Mouse (Mus musculus) testis, adult 2 months (tissue): Measurements from ENCODE around the gene Cbx2. TPM values are rescaled to one million over a fixed set of nuclear protein-coding genes. Genes with fewer than 3 reads are reported as not detected.

Experiments
- H3K27ac ChIP-seq: fragments of 200-500 bp; 2 replicates; pipeline ENCODE4 v1.5.1; 2012; ENCODE audit warnings: low read depth, low read length; ENCODE audit not compliant: control insufficient read depth, insufficient read depth
- H3K27me3 ChIP-seq: fragments of 200-500 bp; 2 replicates; pipeline ENCODE4 v1.6.1; 2012; ENCODE audit warnings: mild to moderate bottlenecking, low read length, moderate library complexity; ENCODE audit not compliant: control insufficient read depth, insufficient read depth
- H3K36me3 ChIP-seq: fragments of 200-500 bp; 2 replicates; pipeline ENCODE4 v1.6.1; 2012; ENCODE audit warnings: mild to moderate bottlenecking, low read length; ENCODE audit not compliant: control insufficient read depth, insufficient read depth
- H3K4me1 ChIP-seq: fragments of 200-500 bp; 2 replicates; pipeline ENCODE4 v1.6.1; 2012; ENCODE audit warnings: low read length; ENCODE audit not compliant: control insufficient read depth, insufficient read depth
- H3K4me3 ChIP-seq: fragments of 200-500 bp; 2 replicates; pipeline ENCODE4 v1.5.1; 2012; ENCODE audit warnings: low read depth, mild to moderate bottlenecking, low read length, moderate library complexity, mixed read lengths; ENCODE audit not compliant: control insufficient read depth
- CTCF ChIP-seq: fragments of 200-500 bp; IDR thresholded peaks from 2 replicates; pipeline ENCODE4 v1.5.1; 2012; ENCODE audit warnings: low read depth, mild to moderate bottlenecking, inconsistent platforms, low read length, moderate library complexity; ENCODE audit not compliant: control insufficient read depth, insufficient read depth, insufficient replicate concordance
- POLR2A ChIP-seq: fragments of 200-500 bp; IDR thresholded peaks from 2 replicates; pipeline ENCODE4 v1.6.1; 2012; ENCODE audit warnings: low read depth, mild to moderate bottlenecking, inconsistent platforms, low read length, moderate library complexity; ENCODE audit not compliant: control insufficient read depth
- polyA plus RNA-seq: library from polyadenylated mRNA; depleted of rRNA; stranded (reverse); fragments of >200 nt; gene quantifications from 2 replicates; pipeline ENCODE4 v1.2.3, GENCODE M21; 2012

Cbx2 gene
- polyA plus RNA-seq, 1 experiment, result 2.3 TPM

DNA sequence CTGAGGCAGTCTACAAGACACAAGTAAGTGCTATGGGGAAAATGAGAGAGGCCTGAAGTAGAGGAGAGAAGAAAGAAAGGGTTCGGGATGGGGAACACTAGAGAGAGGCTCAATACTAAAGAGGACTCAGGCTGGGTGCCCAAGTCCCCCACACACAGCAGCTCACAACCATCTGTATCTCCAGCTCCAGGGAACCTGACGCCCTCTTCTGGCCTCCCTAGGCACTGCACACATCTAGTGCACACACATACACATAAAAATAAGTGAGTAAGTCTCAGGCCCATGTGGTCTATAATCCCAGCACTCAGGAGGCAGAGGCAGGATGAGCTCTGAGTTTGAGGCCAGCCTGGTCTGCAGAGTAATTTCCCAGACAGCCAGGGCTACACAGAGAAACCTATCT is 21.9 kb upstream of the Cbx2 start:
- Histone ChIP-seq H3K4me3 (no peak overlapping the region), H3K27me3 (no peaks in the 10 kb centered on the region), H3K4me1 (peaks cover 19% of the 10 kb centered on the region), H3K36me3 (no peaks in the 10 kb centered on the region), H3K27ac (no peak overlapping the region)
- TF ChIP-seq CTCF, result peak; percentile 49; the same call in 1 of the 2 replicates
- TF ChIP-seq POLR2A, result no peak

DNA sequence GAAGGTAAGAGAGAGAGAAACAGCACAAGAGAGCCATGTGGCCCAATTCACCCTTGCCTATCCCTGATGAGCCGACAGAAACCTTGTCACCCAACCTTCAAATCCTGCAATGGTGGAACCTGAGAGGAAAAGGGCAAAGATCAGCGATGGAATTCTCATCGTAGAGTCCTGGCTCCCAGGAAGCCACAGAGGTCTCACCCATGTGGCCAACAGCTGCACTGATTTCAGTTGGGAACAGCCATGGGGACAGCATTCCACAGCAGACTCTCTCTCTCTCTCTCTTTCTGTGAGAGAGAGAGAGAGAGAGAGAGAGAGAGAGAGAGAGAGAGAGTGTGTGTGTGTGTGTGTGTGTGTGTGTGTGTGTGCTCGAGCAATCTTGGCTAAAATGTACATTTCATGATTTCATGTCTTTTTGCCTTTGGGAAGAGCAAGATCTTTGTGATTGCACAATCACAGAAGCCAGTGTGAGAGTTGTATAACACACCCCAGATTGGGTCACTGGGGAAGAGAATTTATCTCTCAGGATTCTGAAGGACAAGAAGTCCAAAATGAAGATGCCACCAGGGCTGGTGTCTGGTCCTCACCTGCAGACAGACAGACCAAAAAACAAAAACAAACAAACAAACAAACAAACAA is 21.2 kb upstream of the Cbx2 start:
- H3K27me3 ChIP-seq, result no peaks in the 10 kb centered on the region
- H3K4me1 ChIP-seq, result peaks cover 19% of the 10 kb centered on the region
- no peak overlapping the region for H3K27ac ChIP-seq
- no peaks in the 10 kb centered on the region for H3K36me3 ChIP-seq
- H3K4me3 ChIP-seq, result no peak overlapping the region
- no peak for TF ChIP-seq POLR2A
- TF ChIP-seq CTCF, result no peak

DNA sequence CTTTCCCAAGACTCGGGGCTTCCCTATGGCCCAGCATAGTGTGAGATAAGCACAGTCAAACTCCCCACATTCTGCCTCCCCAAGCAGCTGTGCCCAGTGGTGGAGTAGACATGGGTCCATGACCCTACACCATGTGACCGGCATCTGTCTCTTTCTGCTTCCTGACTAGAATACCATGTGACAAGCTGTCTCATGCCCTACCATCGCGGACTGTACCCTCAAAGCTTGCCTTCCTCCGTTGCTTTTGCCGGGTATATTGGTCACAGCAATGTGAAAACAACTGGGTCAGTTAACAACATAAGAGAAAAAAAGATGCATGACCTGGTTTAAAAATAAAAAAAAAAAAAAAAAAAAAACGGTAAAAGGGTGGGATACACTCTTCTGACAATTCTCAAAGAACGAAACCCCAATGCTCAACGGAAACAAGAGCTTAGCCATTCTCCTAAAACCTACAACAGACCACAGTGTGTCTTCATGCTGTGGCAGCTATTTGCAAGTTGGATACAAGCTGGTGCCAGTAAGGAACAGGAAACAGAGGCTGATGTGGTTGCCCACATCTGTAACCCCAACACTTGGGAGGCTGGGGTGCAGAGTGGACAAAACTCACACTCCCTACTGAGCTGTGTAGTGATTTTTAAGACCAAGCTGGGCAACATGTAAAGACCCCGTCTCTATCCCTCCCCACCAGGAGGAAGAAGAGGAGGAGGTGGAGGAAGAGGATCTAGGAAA is 17.1 kb upstream of the Cbx2 start:
- Histone ChIP-seq H3K27ac (no peak overlapping the region), H3K4me1 (peaks cover 17% of the 10 kb centered on the region), H3K4me3 (no peak overlapping the region), H3K27me3 (no peaks in the 10 kb centered on the region), H3K36me3 (no peaks in the 10 kb centered on the region)
- TF ChIP-seq CTCF (no peak), POLR2A (no peak)

DNA sequence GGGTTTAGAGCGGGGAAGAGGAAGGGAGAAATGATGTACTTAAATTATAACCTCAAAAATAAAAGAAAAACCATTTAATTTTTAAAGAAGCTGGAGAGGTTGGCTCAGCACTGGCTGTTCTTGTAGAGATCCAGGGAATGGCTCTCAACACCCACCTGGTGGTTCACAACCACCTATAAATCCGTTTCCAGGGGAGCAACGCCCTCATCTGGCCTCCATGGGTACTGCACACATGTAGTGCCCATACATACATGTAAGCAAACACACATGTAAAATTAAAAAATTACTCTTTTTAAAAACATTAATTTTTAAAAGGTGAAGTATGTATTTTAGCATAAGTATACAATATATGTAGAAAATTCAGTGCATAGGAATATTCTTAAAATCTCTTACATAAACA is 16.3 kb upstream of the Cbx2 start:
- no peak overlapping the region for H3K27ac ChIP-seq
- H3K4me3 ChIP-seq, result no peak overlapping the region
- H3K27me3 ChIP-seq, result no peaks in the 10 kb centered on the region
- TF ChIP-seq CTCF (peak; percentile 32; the same call in 1 of the 2 replicates), POLR2A (no peak)
- H3K36me3 ChIP-seq, result no peaks in the 10 kb centered on the region
- H3K4me1 ChIP-seq, result peaks cover 17% of the 10 kb centered on the region

DNA sequence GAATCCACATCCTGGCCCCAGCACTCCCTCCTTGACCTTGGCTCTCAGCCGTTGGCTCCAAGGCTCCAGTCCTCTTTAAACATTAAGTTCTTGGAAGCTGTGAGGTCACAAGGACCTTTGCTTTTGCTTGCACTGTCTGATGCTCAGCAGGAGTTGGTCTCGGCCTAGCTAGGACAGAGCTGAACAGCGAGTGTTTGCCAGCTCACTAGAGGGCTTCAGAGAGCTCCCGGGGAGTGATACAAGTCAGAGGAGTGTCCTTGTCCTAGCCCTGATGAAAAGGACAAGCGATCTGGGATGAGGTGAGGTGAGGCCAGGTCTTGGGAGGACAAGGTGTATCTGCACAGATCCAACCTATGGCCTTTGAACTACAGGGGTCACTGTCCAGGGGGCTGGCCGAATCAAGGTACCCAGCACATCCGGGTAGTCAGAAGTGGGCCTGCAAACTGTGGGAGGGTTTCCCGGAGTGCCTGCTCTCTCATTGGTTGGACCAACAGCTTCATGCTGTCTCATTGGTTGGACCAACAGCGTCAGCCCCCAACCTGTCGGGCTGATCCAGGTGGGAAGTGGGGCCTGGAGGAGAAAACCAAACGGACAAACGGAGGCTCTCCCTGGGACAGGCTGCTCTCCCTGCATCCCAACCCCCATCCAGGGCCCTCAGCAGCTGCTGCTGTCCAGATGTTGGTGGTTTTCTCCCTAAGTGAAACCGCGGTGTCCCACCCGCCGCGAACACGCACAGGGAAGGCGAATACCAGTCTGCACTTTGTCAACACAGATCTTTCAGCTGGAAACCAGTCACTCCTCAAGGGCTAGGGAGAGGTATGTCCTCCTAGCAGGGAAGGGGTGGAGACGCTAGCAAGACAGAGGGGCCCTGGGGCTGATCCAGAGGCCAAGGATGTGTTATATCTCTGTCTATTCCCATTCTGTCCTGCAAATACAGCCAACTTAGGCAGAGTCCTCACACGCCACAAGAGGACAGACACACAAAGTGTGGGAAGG is 15.0 kb upstream of the Cbx2 start:
- TF ChIP-seq POLR2A (peak; percentile 69; the same call in 1 of the 2 replicates), CTCF (no peak)
- H3K27me3 ChIP-seq, result no peaks in the 10 kb centered on the region
- H3K4me1 ChIP-seq, result peaks cover 17% of the 10 kb centered on the region
- H3K36me3 ChIP-seq, result no peaks in the 10 kb centered on the region
- peak overlapping the region; percentile 96 for H3K4me3 ChIP-seq
- peak overlapping the region; percentile 89 for H3K27ac ChIP-seq

DNA sequence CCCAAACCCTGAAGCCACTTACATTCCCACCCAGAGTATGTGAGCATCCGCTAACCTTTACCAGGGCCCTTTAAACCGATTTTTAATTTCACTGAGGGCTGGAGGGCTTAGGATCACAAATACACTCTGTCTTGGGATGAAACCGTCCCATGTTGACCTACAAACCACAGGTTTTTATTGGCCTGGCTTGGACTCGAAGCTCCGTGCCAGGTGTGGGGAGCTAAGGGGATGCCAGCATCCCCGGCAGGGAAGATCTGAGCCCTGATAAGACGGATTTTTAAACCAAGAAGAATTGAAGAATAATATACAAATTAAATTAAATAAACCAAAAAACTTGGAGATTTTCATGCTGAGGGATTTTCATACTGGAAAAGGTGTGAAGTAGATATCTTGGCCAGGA is 8.3 kb upstream of the Cbx2 start:
- H3K36me3 ChIP-seq, result no peaks in the 10 kb centered on the region
- no peak for TF ChIP-seq CTCF
- TF ChIP-seq POLR2A, result no peak
- H3K27ac ChIP-seq, result no peak overlapping the region
- H3K4me1 ChIP-seq, result no peaks in the 10 kb centered on the region
- H3K27me3 ChIP-seq, result no peaks in the 10 kb centered on the region
- no peak overlapping the region for H3K4me3 ChIP-seq

DNA sequence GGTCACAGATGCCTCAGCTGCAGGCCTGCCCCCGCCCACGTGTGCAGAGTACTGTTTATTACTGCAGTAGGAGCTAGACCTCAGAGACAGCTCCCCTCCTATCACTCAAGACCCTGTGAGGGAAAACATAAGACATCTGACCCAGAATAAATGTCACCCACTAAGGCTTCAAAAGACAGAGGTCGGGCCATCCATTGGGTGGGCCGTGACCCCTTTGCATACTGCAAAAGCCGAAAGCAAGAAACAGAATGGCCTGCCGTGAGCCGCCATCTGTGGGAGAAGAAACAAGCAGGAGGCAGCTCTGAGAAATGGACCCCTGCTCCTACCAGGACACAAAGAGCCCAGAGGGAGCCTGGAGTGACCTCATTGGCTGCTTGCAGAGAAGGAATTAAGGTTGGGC is 5.3 kb upstream of the Cbx2 start:
- Histone ChIP-seq H3K27ac (no peak overlapping the region), H3K27me3 (no peaks in the 10 kb centered on the region), H3K4me3 (no peak overlapping the region), H3K36me3 (no peaks in the 10 kb centered on the region), H3K4me1 (peaks cover 4% of the 10 kb centered on the region)
- TF ChIP-seq POLR2A (no peak), CTCF (no peak)
